Mouse (Mus musculus): Measurements from ENCODE around the gene Bhmt. TPM values are rescaled to one million over a fixed set of nuclear protein-coding genes. Genes with fewer than 3 reads are reported as not detected.

Bhmt gene
- total and polyA plus RNA-seq, 3 experiments: not detected

- TF ChIP-seq ELF1 (IDR thresholded peaks at IDR 0.05; ENCODE audit: low read depth, low read length) (no peak), MYC (IDR thresholded peaks at IDR 0.05; ENCODE audit: low read depth, low read length) (no peak), TCF12 (IDR thresholded peaks at IDR 0.05; ENCODE audit: low read depth, low read length) (no peak), TBP (conservative IDR thresholded peaks at IDR 0.05; ENCODE audit: low read depth, low read length) (no peak), MEF2A (IDR thresholded peaks at IDR 0.05; ENCODE audit: borderline replicate concordance, low read depth, low read length) (no peak), MAX (IDR thresholded peaks at IDR 0.05; ENCODE audit: low read length) (no peak), RAD21 (IDR thresholded peaks at IDR 0.05; ENCODE audit: low read depth, low read length) (no peak), ZKSCAN1 (IDR thresholded peaks at IDR 0.05; ENCODE audit: borderline replicate concordance, low read depth, low read length) (no peak), ETS1 (conservative IDR thresholded peaks at IDR 0.05; ENCODE audit: low read depth, low read length) (no peak), CHD2 (IDR thresholded peaks at IDR 0.05; ENCODE audit: low read length) (no peak), PAX5 (IDR thresholded peaks at IDR 0.05; ENCODE audit: low read length) (no peak), MAZ (IDR thresholded peaks at IDR 0.05; ENCODE audit: low read depth, low read length) (no peak), USF1 (IDR thresholded peaks at IDR 0.05; ENCODE audit: low read depth, low read length) (no peak)
- no peak overlapping the region for H3K4me2 ChIP-seq (ENCODE audit: insufficient read depth, low read depth, poor library complexity, severe bottlenecking)
- in situ Hi-C loops (cut with MboI; ENCODE audit: low pct_ligation_motif_present, low pct_unique_long_range_greater_than_20kb, low sequenced_read_pairs) (no loop called here), dilution Hi-C loops (cut with MboI; ENCODE audit: extremely low pct_ligation_motif_present, extremely low pct_unique_long_range_greater_than_20kb, low sequenced_read_pairs) (no loop called here)
- H3K4me3 ChIP-seq (replicated peaks in 1 of 3; ENCODE audit: low read depth in 2 of 3, low read length in 2 of 3, poor library complexity in 1 of 3): no peak overlapping the region
- H3K4me1 ChIP-seq (ENCODE audit: control insufficient read depth in 1 of 2, insufficient read depth in 2 of 2): no peaks in the 10 kb centered on the region
- DNase-seq (ENCODE audit: extremely low read depth): no peak
- H3K79me2 ChIP-seq (replicated peaks; ENCODE audit: control insufficient read depth, extremely low read depth, insufficient read depth, poor library complexity, severe bottlenecking): no peaks in the 10 kb centered on the region
- no peak overlapping the region for H3K27ac ChIP-seq (ENCODE audit: insufficient read depth, low read depth)
- no peaks in the 10 kb centered on the region for H3K27me3 ChIP-seq (replicated peaks)
- peaks cover 24% of the 10 kb centered on the region for H3K9me3 ChIP-seq (replicated peaks; ENCODE audit: low read length)
- H3K9ac ChIP-seq (ENCODE audit: insufficient read depth, low read depth): no peak overlapping the region
- no peaks in the 10 kb centered on the region for H3K36me3 ChIP-seq (replicated peaks in 1 of 2; ENCODE audit: control insufficient read depth in 1 of 2, insufficient read depth in 1 of 2, low read length in 1 of 2)
Observed at GRCm38 (mm10) chr13:93580431-93580830, 57.3 kb downstream of the Bhmt start.

GRCm38 (mm10) chr13:93569676-93570075 lies 68.1 kb downstream of the Bhmt start:
- H3K9me3 ChIP-seq (replicated peaks; ENCODE audit: low read length): no peaks in the 10 kb centered on the region
- in situ Hi-C loops (cut with MboI; ENCODE audit: low pct_ligation_motif_present, low pct_unique_long_range_greater_than_20kb, low sequenced_read_pairs): no loop called here
- dilution Hi-C loops (cut with MboI; ENCODE audit: extremely low pct_ligation_motif_present, extremely low pct_unique_long_range_greater_than_20kb, low sequenced_read_pairs): no loop called here
- H3K4me2 ChIP-seq (ENCODE audit: insufficient read depth, low read depth, poor library complexity, severe bottlenecking): no peak overlapping the region
- TF ChIP-seq MEF2A (IDR thresholded peaks at IDR 0.05; ENCODE audit: borderline replicate concordance, low read depth, low read length) (no peak), HCFC1 (IDR thresholded peaks at IDR 0.05; ENCODE audit: low read depth, low read length) (no peak), ELF1 (IDR thresholded peaks at IDR 0.05; ENCODE audit: low read depth, low read length) (no peak), SIN3A (IDR thresholded peaks at IDR 0.05; ENCODE audit: low read length) (no peak), USF2 (conservative IDR thresholded peaks at IDR 0.05; ENCODE audit: low read depth, low read length) (no peak), MXI1 (IDR thresholded peaks at IDR 0.05; ENCODE audit: low read depth, low read length) (no peak), IRF4 (IDR thresholded peaks at IDR 0.05; ENCODE audit: low read depth, low read length) (no peak)
- H3K9ac ChIP-seq (ENCODE audit: insufficient read depth, low read depth): no peak overlapping the region
- peaks cover 0 to 3% of the 10 kb centered on the region in 2 experiments; a peak in 1 of 4 replicates for H3K4me1 ChIP-seq (ENCODE audit: control insufficient read depth in 1 of 2, insufficient read depth in 2 of 2)
- no peaks in the 10 kb centered on the region for H3K36me3 ChIP-seq (replicated peaks in 1 of 2; ENCODE audit: control insufficient read depth in 1 of 2, insufficient read depth in 1 of 2, low read length in 1 of 2)
- H3K79me2 ChIP-seq (replicated peaks; ENCODE audit: control insufficient read depth, extremely low read depth, insufficient read depth, poor library complexity, severe bottlenecking): no peaks in the 10 kb centered on the region
- no peak overlapping the region for H3K27ac ChIP-seq (ENCODE audit: insufficient read depth, low read depth)
- no peaks in the 10 kb centered on the region for H3K27me3 ChIP-seq (replicated peaks)
- no peak for DNase-seq (ENCODE audit: extremely low read depth)
- no peak overlapping the region for H3K4me3 ChIP-seq (replicated peaks in 1 of 3; ENCODE audit: low read depth in 2 of 3, low read length in 2 of 3, poor library complexity in 1 of 3)

Other genes starting within 250 kb of the Bhmt start
- gene Jmy, start 138.2 kb downstream of the Bhmt start, total RNA-seq (2012; rRNA removed): 2.5 and 3.3 TPM in 2 replicates
- 2.0 and 2.4 TPM in 2 replicates for gene Jmy, start 138.2 kb downstream of the Bhmt start, total RNA-seq (2014; rRNA removed)
- gene Jmy, start 138.2 kb downstream of the Bhmt start, polyA plus RNA-seq (2012; ENCODE audit: insufficient read length, low read depth): 2.8 and 3.3 TPM in 2 replicates
- gene Bhmt2, start 36.3 kb upstream of the Bhmt start, total RNA-seq (2012; rRNA removed): not detected in 2 replicates
- gene Bhmt2, start 36.3 kb upstream of the Bhmt start, total RNA-seq (2014; rRNA removed): not detected in 2 replicates
- gene Bhmt2, start 36.3 kb upstream of the Bhmt start, polyA plus RNA-seq (2012; ENCODE audit: insufficient read length, low read depth): not detected in 2 replicates
- not detected in 2 replicates for gene Dmgdh, start 36.5 kb upstream of the Bhmt start, total RNA-seq (2012; rRNA removed)
- gene Dmgdh, start 36.5 kb upstream of the Bhmt start, total RNA-seq (2014; rRNA removed): 0.14 and 0.20 TPM in 2 replicates
- 0.19 and 0.27 TPM in 2 replicates for gene Dmgdh, start 36.5 kb upstream of the Bhmt start, polyA plus RNA-seq (2012; ENCODE audit: insufficient read length, low read depth)
- 1.0 TPM in 2 replicates for gene Arsb, start 133.7 kb upstream of the Bhmt start, total RNA-seq (2012; rRNA removed)
- 1.5 and 2.0 TPM in 2 replicates for gene Arsb, start 133.7 kb upstream of the Bhmt start, total RNA-seq (2014; rRNA removed)
- 7.8 and 9.8 TPM in 2 replicates for gene Arsb, start 133.7 kb upstream of the Bhmt start, polyA plus RNA-seq (2012; ENCODE audit: insufficient read length, low read depth)